Mouse (Mus musculus) cerebellum, postnatal 4 days (tissue): Measurements from ENCODE around the gene Wrnip1.

Experiments used
- DNase-seq, 2 experiments: peaks; one replicate each; pipeline ENCODE4 v3.0.0; 2022; ENCODE audit warnings: low spot score in 2 of 2, mixed read lengths in 1 of 2

The Wrnip1 gene

DNA sequence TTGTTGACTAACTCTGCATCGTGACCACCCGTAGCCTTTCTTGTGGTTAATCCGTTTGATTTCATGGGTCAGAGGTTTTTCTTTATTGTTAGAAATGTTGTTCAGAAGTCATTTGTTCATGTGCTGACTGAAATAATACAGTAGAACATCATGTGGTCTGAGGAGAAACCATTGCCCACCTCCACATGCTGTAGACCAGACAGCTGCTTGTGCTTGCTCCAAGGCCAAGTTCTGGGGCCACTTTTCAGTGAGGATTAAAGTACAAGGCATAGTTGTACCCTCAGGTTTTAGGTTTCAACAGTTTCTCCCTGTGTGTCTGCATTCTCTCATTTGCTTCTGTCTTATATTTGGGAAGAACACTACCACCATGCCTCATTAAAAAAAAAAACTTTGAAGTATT lies 5.8 kb downstream of the Wrnip1 start:
- DNase-seq: no peak

GRCm38 (mm10) chr13:32819241-32819640 lies 17.4 kb downstream of the Wrnip1 start:
- DNase-seq: no peak

DNA sequence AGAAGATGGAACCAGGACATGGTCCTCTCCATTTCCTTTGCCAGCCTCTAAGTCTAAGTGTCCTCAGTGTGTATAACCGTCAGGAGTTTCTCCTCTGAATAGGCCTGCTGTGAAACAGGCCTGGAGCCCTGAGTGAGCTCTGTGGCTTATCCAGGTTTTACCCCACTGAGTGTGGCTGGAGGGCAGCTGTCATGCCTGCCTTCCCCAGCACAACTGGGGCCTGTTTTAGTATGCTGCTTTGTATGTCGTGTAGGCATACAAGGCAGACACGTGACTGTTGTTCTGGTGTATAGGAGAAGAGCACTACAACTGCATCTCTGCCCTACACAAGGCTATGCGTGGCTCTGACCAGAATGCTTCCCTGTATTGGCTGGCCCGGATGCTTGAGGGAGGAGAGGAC lies 18.1 kb downstream of the Wrnip1 start:
- DNase-seq: no peak

GRCm38 (mm10) chr13:32821671-32822070 lies 19.8 kb downstream of the Wrnip1 start:
- DNase-seq: no peak

GRCm38 (mm10) chr13:32823126-32823525 lies 21.3 kb downstream of the Wrnip1 start:
- DNase-seq: no peak

- no peak for DNase-seq
Observed at GRCm38 (mm10) chr13:32824377-32825330, 22.8 kb downstream of the Wrnip1 start.

DNA sequence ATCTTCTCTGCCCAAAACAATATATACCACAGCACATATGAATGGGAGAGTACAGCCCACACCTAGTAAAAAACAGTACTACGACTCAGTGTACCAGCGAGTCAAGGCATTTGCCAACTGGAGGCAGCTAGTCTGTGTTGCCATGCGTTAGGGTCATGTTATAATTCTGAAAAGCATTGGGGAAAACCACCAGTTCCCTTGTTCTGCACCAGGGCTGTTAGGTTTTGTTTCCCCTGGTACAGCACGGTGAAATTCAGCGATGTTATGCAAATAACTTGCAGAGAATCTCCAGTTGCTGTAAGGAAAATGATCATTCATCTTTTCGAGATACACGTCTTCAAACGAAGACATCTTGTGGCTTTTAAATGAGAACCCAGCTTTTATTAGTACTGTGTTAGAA lies 23.7 kb downstream of the Wrnip1 start:
- no peak for DNase-seq

GRCm38 (mm10) chr13:32827111-32827822 lies 25.4 kb downstream of the Wrnip1 start:
- DNase-seq: no peak

DNA sequence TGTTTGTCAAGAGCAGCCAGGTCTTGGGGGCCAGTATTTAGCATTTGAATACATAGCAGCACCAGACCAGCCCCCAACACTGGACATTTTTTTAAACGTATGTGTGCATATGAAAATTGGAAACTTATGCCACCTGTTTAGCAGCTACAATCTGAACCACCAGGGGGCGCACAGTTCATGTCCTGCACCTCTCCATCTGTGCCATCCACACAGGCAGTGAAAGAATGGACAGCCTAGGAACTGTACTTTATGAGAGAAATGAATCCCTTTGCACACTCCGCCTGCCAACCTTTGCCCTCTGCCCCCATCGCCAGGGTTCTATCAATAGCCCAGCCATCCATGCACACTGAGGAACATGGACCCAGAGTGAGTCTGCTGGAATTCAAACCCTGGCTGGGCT lies 26.1 kb downstream of the Wrnip1 start:
- peak in 1 of 2 experiments; percentile 50 for DNase-seq

DNA sequence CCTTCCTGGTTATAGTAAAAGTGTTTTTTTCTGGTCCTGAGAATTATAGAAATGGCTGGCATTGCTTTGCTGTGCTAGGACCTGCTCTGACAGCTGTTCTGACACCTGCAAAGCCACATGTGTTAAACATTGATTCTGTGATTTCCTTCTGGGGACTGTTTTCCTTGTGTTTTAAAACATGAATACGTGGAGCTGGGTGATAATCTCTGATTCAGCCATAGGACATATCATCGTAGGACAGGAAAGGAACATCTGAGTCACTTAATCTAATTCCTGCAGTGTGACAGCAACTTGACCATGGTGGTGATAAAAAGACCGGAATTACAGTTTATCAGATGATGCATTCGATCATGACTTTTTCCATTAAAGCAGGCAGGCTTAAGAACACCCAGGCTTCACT lies 27.0 kb downstream of the Wrnip1 start:
- DNase-seq: no peak

- no peak for DNase-seq
Observed at GRCm38 (mm10) chr13:32831505-32832273, 29.9 kb downstream of the Wrnip1 start.

DNA sequence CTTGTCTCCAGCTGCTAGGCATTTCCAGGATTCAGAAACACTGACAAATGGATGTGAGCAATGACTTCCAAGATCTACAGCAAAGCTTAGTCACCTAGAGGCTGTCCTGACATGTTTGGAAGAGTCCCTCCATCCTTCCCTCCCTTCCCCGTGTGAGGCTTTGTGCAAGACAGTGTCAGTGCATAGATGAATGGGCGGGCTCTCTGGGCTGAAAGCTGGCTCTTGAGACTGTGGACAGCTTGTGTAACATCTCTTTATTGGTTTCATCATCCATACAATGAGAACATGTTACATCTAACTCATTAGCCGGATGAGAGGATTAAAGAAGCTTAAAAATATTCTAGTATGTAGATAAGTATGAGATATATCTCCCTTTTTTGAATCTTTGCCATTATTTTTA lies 30.9 kb downstream of the Wrnip1 start:
- DNase-seq: no peak

DNA sequence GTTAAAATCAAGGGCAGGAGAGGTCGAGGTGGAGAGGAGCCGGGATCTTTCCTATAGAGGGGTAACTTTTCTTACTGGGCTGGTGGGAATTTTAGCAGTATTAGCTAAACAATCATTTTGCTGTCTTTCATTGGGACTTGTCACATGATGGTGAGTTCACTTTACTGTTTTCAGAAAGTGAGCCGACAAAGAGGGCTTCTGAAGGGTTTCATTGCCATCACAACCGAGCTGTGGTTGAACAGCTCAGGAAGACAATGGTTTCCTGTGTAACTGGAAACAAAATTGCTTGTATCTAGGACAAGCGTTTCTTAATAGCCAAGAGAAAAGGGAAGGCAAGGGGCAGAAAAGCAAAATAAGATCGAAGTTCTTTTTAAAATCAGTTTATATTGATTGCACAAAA lies 31.4 kb downstream of the Wrnip1 start:
- no peak for DNase-seq

DNA sequence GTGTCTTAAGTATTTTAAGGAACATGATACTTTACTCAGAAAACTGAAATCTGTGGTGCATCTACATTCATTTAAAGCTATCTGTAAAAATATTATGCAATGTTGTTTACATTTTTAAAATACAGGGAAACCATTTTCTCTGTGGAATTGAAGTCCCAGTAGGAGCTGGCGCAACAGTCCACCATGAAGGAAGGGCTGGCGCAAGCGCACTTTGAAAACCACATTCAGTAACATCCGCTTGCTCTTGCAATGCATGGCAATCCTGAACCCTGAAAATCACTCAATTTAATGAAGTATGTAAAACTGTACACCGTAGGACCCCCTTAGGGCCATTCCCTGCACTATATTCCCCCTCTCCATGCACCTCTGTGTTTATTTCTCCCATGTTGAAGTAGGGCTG lies 32.7 kb downstream of the Wrnip1 start:
- no peak for DNase-seq

DNA sequence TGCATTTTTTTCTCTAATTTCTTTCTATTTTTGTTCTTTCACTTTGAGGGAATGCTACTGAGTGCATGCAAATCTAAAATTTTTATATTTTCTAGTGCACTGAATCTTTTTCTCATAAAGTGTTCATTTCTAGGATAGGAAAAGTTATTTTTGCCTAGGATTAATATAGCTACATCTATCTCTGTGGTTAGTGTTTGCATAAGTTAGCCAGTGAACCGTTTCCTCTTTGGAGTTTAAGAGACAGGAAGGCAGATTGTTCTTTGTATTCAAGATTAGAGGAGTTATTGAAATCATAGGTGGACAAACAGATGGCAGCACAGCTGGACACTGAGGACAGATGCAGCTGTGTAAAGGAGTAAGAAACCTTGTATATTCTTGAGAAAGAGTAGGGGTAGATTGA lies 37.5 kb downstream of the Wrnip1 start:
- no peak for DNase-seq

DNA sequence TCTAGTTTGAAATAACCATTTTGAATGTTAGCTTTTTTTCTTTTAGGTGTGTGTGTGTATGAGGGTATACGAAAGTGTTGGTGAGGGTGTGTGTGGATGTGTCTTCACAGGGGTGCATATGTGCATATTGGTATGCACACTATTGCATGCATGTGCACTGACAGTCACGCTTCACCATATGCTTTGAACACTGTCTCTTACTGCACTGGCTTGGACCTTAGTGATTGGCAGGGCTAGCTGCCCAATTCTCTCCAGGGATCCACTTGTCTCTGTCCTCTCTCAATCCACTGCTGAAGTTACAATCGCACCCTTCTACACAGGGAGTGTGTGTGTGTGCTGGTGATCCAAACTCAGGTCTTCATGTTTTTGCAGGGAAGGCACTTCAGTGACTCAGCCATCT lies 39.5 kb downstream of the Wrnip1 start:
- no peak for DNase-seq

- no peak for DNase-seq
Observed at GRCm38 (mm10) chr13:32846221-32846620, 44.4 kb downstream of the Wrnip1 start.

GRCm38 (mm10) chr13:32849092-32849491 lies 47.3 kb downstream of the Wrnip1 start:
- DNase-seq: no peak

DNA sequence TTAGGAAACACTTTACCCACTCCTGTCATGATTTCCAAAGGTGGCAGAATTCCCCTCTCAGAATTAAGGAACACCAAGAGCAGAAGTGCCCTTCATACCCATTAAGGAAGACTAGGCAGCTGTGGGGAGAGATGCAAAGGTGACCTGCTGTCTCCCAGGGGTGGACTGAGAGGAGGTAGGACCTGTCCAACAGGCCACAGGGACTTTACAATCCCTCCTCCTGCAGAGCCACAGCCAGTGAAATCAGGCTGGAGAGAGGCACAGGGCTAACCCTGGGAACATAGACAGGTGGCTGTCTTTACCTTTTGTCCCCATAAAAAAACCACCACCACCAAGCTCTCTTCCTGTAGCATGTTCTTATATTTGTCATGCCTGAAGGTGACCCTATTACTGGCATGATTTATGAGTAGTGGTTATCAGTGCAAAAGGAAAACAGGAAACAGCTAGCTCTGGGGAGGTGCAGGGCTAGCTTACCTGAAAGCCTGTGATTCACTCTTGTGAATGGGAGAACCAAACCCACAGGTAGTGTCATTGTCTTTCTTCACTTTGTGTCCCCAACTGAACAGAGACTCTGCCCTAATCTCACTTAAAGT lies 47.8 kb downstream of the Wrnip1 start:
- no peak for DNase-seq

DNA sequence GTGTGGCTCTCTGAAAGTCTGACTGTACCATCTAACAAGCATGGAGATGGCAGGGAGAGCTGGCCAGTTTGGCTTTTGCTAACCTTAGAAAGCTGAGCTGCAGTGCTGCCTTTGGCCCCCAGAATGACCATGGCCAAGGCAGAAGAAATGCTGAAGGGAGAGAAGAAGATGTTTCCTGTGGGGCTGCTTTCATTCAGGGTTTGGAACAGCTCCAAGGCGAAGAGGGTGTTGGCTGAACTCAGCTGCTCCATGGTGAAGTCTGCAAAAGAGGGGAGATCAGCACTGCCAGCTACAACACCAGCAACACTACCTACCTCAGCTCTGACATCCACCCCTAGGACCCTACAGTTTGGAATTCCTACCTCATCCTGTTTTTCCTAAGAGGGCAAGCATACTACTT lies 48.3 kb downstream of the Wrnip1 start:
- DNase-seq: no peak

GRCm38 (mm10) chr13:32850668-32851404 lies 49.0 kb downstream of the Wrnip1 start, which contains the start of gene Serpinb1a:
Gene Serpinb1a (minus strand): TSS chr13:32851185.
- no peak for DNase-seq
